Mouse (Mus musculus) erythroblast, adult 5-6 weeks (primary cell): ENCODE measurements around the gene Chst15. TPM values are rescaled to one million over a fixed set of nuclear protein-coding genes. Genes with fewer than 3 reads are reported as not detected.

Source experiments
- ATAC-seq: replicated peaks from 2 replicates; pipeline ENCODE4 v1.8.0; 2016; ENCODE audit warnings: moderate number of reproducible peaks, mild to moderate bottlenecking, moderate TSS enrichment, inconsistent platforms; ENCODE audit not compliant: poor library complexity, low FRiP score, severe bottlenecking
- total RNA-seq, 2 experiments: library from RNA; stranded (forward) in 1 of 2; stranded (reverse) in 1 of 2; fragments of 150-400 nt in 1 of 2; fragments of 200-764, 138-1000 nt in 1 of 2; gene quantifications; 2 replicates each; pipeline versions ENCODE4 v1.2.3 to v1.2.4; 2015 to 2017; ENCODE audit warnings: low replicate concordance in 2 of 2

Chst15 gene
- total RNA-seq (2015; ENCODE audit: low replicate concordance): 3.6 and 4.8 TPM in 2 replicates
- 3.6 and 6.7 TPM in 2 replicates for total RNA-seq (2017; ENCODE audit: low replicate concordance)

- ATAC-seq: no peak
Observed at GRCm38 (mm10) chr7:132317036-132317541, at the start of gene Chst15. TSS of gene Chst15 (minus strand) at chr7:132317228.

GRCm38 (mm10) chr7:132365703-132366384, 48.8 kb upstream of the Chst15 start:
- ATAC-seq: no peak

GRCm38 (mm10) chr7:132365111-132365510, 48.1 kb upstream of the Chst15 start:
- no peak for ATAC-seq

GRCm38 (mm10) chr7:132364506-132364905, 47.5 kb upstream of the Chst15 start:
- ATAC-seq: no peak

GRCm38 (mm10) chr7:132360336-132360735, 43.3 kb upstream of the Chst15 start:
- ATAC-seq: no peak

- ATAC-seq: no peak
Observed at GRCm38 (mm10) chr7:132358709-132359108, 41.7 kb upstream of the Chst15 start.

- no peak for ATAC-seq
Observed at GRCm38 (mm10) chr7:132358250-132358649, 41.2 kb upstream of the Chst15 start.

- ATAC-seq: no peak
Observed at GRCm38 (mm10) chr7:132357841-132358237, 40.8 kb upstream of the Chst15 start.

GRCm38 (mm10) chr7:132356881-132357840, 40.1 kb upstream of the Chst15 start:
- ATAC-seq: no peak

- ATAC-seq: no peak
Observed at GRCm38 (mm10) chr7:132356185-132356584, 39.2 kb upstream of the Chst15 start.

- no peak for ATAC-seq
Observed at GRCm38 (mm10) chr7:132355767-132356166, 38.7 kb upstream of the Chst15 start.

GRCm38 (mm10) chr7:132349075-132349572, 32.1 kb upstream of the Chst15 start:
- no peak for ATAC-seq

- no peak for ATAC-seq
Observed at GRCm38 (mm10) chr7:132347273-132348045, 30.4 kb upstream of the Chst15 start.

- no peak for ATAC-seq
Observed at GRCm38 (mm10) chr7:132345526-132346070, 28.6 kb upstream of the Chst15 start.

- no peak for ATAC-seq
Observed at GRCm38 (mm10) chr7:132344606-132345005, 27.6 kb upstream of the Chst15 start.

- ATAC-seq: no peak
Observed at GRCm38 (mm10) chr7:132343900-132344299, 26.9 kb upstream of the Chst15 start.

- ATAC-seq: no peak
Observed at GRCm38 (mm10) chr7:132343146-132343545, 26.1 kb upstream of the Chst15 start.

- ATAC-seq: no peak
Observed at GRCm38 (mm10) chr7:132339041-132339839, 22.2 kb upstream of the Chst15 start.

GRCm38 (mm10) chr7:132338350-132338749, 21.3 kb upstream of the Chst15 start:
- ATAC-seq: no peak
